Mouse (Mus musculus) lung, postnatal 0 days (tissue): ENCODE results near the gene Sept3. TPM values are rescaled to one million over a fixed set of nuclear protein-coding genes. Genes with fewer than 3 reads are reported as not detected.
A peak's percentile ranks its signal among the peaks of the same experiment; 100 is the strongest.

Experiments used
- ATAC-seq: fragments of 200-750 bp; cut with Nextera tagmentation; 2 replicates; pipeline ENCODE4 v1.8.0; 2017; ENCODE audit warnings: moderate library complexity
- DNase-seq: peaks from one replicate; pipeline ENCODE4 v3.0.0-alpha.2; 2016; ENCODE audit warnings: low spot score
- H3K27ac ChIP-seq: fragments of 300-500 bp; sonication (generic); 2 replicates; pipeline ENCODE4 v1.5.1; 2014; ENCODE audit warnings: antibody characterized with exemption, mild to moderate bottlenecking, low read length, mixed read lengths
- H3K27me3 ChIP-seq: fragments of 300-500 bp; sonication (generic); replicated peaks from 2 replicates; pipeline ENCODE4 v1.6.1; 2014; ENCODE audit warnings: low read length, mixed read lengths; ENCODE audit not compliant: insufficient read depth
- H3K36me3 ChIP-seq: fragments of 300-500 bp; sonication (generic); 2 replicates; pipeline ENCODE4 v1.6.1; 2014; ENCODE audit warnings: low read length, mixed read lengths; ENCODE audit not compliant: insufficient read depth
- H3K4me1 ChIP-seq: fragments of 300-500 bp; sonication (generic); 2 replicates; pipeline ENCODE4 v1.6.1; 2014; ENCODE audit warnings: antibody characterized with exemption, low read depth, low read length, mixed read lengths; ENCODE audit not compliant: insufficient read depth
- H3K4me2 ChIP-seq: fragments of 300-500 bp; sonication (generic); replicated peaks from 2 replicates; pipeline ENCODE4 v1.6.1; 2014; ENCODE audit warnings: low read depth, mild to moderate bottlenecking, low read length, moderate library complexity, mixed read lengths
- H3K4me3 ChIP-seq: fragments of 300-500 bp; sonication (generic); 2 replicates; pipeline ENCODE4 v1.5.1; 2014; ENCODE audit warnings: low read depth, low read length
- H3K9ac ChIP-seq: fragments of 300-500 bp; sonication (generic); replicated peaks from 2 replicates; pipeline ENCODE4 v1.6.1; 2014; ENCODE audit warnings: low read depth, mild to moderate bottlenecking
- H3K9me3 ChIP-seq: fragments of 300-500 bp; sonication (generic); 2 replicates; pipeline ENCODE4 v1.6.1; 2016; ENCODE audit warnings: low read length, mixed read lengths
- CTCF ChIP-seq: IDR thresholded peaks from 2 replicates; pipeline ENCODE4 v1.5.1; 2016; ENCODE audit warnings: antibody characterized with exemption, mild to moderate bottlenecking
- EP300 ChIP-seq: IDR thresholded peaks from 2 replicates; pipeline ENCODE4 v1.6.1; 2016; ENCODE audit warnings: antibody characterized with exemption, mild to moderate bottlenecking, control low read depth
- WGBS: fragments of 180-500 bp; shearing (Covaris S2); extraction: QIAGEN DNeasy Blood & Tissue Kit; methylation state at CpG from one replicate; pipeline ENCODE4 v1.1.7; 2014; 5-methylcytosine and 5-hydroxymethylcytosine counted together
- polyA plus RNA-seq: library from polyadenylated mRNA; unstranded; fragments of >200 nt; fragmentation: Nextera tagmentation; extraction: Ambion mirVana; gene quantifications from 2 replicates; pipeline ENCODE4 v1.2.1, GENCODE M21; 2015

Sept3 gene
- polyA plus RNA-seq, 1 experiment from 2014 or later = 0.26 TPM

DNA sequence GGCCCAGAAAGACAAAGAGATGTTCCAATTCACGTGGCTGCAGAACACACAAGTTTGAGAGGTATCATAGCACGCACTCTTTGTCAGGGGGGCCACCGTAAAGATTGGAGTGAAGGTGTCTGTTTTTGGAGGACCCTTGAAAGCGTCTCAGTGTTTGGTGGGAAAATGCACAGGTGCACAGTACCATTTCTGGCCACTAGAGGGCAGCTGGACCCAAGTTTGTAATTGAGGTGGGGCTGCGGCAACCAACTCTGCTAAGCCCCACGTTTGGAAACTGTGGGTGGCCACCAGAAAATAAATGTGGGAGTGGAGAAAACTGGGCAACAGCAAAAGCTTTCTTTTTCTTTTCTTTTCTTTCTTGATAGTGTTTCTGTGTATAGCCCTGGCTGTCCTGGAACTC lies 8.3 kb upstream of the Sept3 start:
- Histone ChIP-seq H3K9ac (no peak overlapping the region), H3K4me3 (no peak overlapping the region), H3K36me3 (no peaks in the 10 kb centered on the region), H3K4me2 (no peak overlapping the region), H3K9me3 (no peaks in the 10 kb centered on the region), H3K27me3 (no peaks in the 10 kb centered on the region), H3K4me1 (no peaks in the 10 kb centered on the region), H3K27ac (no peak overlapping the region)
- TF ChIP-seq CTCF (peak; percentile 93), EP300 (no peak)
- DNase-seq (peak; percentile 44), ATAC-seq (no peak)
- WGBS = 9% methylated on average over 6 of the region's 6 CpGs

DNA sequence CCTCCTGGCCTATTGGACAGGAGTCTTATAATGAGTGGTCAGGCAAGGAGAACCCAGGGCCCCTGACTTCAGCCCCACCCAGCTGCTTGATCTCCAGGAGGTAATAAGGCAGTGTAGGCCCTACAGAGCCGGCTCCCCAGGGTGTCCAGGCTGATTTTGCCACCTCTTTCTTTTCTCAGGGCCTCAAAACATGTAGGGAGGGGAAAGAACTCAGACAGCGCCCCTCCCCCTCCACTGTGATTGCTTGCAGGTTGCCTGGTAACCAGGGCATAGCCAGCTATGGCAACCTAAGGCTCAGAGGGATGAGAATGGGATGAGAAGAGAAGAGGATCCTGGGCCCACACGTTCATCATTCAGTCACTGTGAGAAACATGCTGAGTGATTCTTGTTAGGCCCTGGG lies 6.5 kb upstream of the Sept3 start:
- no peaks in the 10 kb centered on the region for H3K9me3 ChIP-seq
- 21% methylated on average over 3 of the region's 3 CpGs for WGBS
- no peak for DNase-seq
- no peaks in the 10 kb centered on the region for H3K4me1 ChIP-seq
- H3K27ac ChIP-seq = no peak overlapping the region
- no peak overlapping the region for H3K9ac ChIP-seq
- H3K4me3 ChIP-seq = no peak overlapping the region
- H3K4me2 ChIP-seq = no peak overlapping the region
- no peaks in the 10 kb centered on the region for H3K27me3 ChIP-seq
- TF ChIP-seq CTCF = no peak
- TF ChIP-seq EP300 = no peak
- no peaks in the 10 kb centered on the region for H3K36me3 ChIP-seq
- no peak for ATAC-seq

DNA sequence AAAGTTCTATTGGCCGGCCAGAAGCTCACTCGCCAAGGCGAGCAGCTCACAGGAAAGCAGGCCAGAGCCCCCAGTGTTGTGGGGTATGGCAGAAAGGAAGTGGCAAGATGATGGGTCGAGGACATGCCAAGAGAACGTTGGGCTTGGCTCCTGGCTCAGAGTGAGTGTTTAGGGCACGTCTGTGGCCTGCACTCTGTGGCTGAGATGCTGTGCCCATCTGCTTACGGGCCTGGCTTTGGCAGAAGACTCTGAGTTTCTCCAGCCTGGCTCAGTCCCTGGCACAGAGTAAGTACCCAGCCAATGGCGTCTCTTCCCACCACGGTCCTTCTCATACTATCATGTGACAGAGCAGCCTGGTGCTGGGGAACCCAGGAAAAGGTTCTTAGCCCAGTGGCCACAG lies 5.9 kb upstream of the Sept3 start:
- no peak overlapping the region for H3K27ac ChIP-seq
- peaks cover 5% of the 10 kb centered on the region for H3K27me3 ChIP-seq
- 73% methylated on average over 9 of the region's 9 CpGs for WGBS
- H3K4me2 ChIP-seq = no peak overlapping the region
- no peaks in the 10 kb centered on the region for H3K9me3 ChIP-seq
- no peak overlapping the region for H3K4me3 ChIP-seq
- TF ChIP-seq CTCF (no peak), EP300 (no peak)
- H3K9ac ChIP-seq = no peak overlapping the region
- ATAC-seq = no peak
- DNase-seq = no peak
- H3K4me1 ChIP-seq = no peaks in the 10 kb centered on the region
- H3K36me3 ChIP-seq = no peaks in the 10 kb centered on the region

DNA sequence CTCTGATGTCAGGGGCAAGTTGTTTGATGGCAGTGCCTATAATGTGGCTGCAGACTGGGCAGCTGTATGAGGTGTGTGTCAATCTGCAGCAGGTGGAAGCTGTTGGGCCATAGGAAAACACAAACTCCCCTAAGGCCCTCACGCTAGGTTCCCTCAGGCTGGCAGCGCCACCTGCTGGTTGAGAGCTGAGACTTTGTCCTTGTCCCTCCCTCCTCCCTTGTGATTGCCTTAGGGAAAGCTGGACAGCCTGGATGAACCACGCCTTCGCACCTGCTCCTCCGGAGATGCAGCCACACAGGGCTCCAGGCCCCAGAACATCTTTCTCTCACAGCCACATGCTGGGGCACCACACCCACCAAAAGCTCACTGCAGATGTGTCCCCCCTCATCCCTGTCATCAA lies 3.5 kb upstream of the Sept3 start:
- no peak overlapping the region for H3K4me3 ChIP-seq
- H3K9me3 ChIP-seq = no peaks in the 10 kb centered on the region
- ATAC-seq = peak; percentile 21; the same call in 1 of the 2 replicates
- H3K27ac ChIP-seq = no peak overlapping the region
- no peak for TF ChIP-seq EP300
- TF ChIP-seq CTCF = peak; percentile 94
- 0 out of 2 replicates have a peak, but pooled peaks cover 4% of the 10 kb centered on the region for H3K4me1 ChIP-seq
- peak; percentile 83 for DNase-seq
- H3K36me3 ChIP-seq = no peaks in the 10 kb centered on the region
- 5% methylated on average over 5 of the region's 5 CpGs for WGBS
- H3K4me2 ChIP-seq = no peak overlapping the region
- peaks cover 28% of the 10 kb centered on the region for H3K27me3 ChIP-seq
- no peak overlapping the region for H3K9ac ChIP-seq

DNA sequence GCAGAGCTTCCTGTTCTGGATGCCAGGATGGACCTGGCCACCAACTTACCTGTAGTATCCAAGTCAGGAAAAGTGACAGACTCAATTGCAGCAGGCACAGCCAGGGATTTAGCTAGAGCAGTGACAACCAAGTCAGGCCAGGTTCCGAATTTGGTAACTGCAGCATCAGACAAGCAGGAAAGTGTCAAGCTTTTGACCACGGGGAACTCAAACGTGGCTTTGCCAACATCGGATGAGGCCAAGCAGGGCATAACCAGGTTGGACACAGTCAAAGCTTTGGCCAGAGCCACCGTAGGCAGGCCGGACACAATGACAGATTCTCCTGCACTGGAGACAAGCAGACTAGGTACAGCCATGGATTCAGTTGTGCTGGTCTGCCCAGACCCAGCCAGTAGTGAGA lies 2.4 kb upstream of the Sept3 start:
- H3K9me3 ChIP-seq = no peaks in the 10 kb centered on the region
- H3K27me3 ChIP-seq = peaks cover 30% of the 10 kb centered on the region
- no peak overlapping the region for H3K27ac ChIP-seq
- 80% methylated on average over 6 of the region's 6 CpGs for WGBS
- H3K9ac ChIP-seq = no peak overlapping the region
- H3K36me3 ChIP-seq = no peaks in the 10 kb centered on the region
- ATAC-seq = no peak
- no peak for DNase-seq
- H3K4me3 ChIP-seq = no peak overlapping the region
- H3K4me1 ChIP-seq = 0 out of 2 replicates have a peak, but pooled peaks cover 4% of the 10 kb centered on the region
- TF ChIP-seq CTCF (no peak), EP300 (no peak)
- no peak overlapping the region for H3K4me2 ChIP-seq

DNA sequence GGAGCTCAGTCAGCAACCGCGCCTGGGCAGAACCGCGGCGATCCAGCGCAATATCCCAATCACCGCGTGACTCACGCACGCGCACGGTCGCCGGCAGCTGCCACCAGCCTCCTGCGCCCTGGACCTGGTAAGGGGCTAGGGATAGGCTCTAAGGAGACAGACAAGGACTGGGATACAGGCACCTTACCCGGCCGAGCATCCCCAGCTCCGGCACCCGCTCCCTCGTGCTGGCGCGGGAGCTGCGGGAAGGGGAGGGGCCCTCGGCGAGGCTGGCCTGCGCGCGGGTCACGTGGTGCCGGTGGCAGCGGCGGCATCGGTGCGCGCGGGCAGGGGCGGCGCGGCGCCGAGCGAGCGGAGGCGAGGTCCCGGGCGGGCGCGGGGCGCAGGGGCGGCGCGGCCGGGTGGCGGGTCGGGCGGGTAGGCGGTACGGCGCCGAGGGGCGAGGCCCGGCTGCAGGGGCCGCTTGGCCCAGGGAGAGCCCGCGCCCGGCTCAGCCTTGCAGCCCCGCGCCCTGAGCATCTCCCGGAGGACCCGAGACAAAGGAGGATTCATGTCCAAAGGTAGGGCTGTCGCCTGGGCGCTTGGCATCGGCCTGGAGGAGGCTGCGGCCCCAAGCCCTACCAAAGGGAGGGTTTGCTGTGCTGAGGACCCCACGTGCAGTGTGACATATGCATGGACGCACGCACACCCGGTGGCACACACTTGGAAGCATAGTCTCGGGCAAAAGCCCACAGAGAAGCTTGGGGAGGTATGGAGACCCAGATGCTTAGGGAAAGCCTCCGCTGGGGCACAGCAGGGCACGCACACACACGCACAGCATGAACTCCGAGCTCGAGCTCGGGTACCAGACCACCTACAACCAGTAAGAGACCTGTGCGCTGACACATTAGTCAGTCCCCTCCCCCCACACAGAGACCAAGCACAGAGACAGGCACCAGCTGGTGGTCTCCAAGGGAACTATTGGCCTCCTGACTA lies 521 bp downstream of the Sept3 start:
- H3K4me3 ChIP-seq = peak overlapping the region; percentile 44
- no peak for DNase-seq

More for the DNA sequence above, 521 bp downstream of the Sept3 start:
- WGBS = under 1% methylated on average over 64 of the region's 86 CpGs
- no peak overlapping the region for H3K9ac ChIP-seq
- H3K27ac ChIP-seq = no peak overlapping the region
- peaks cover 30% of the 10 kb centered on the region for H3K27me3 ChIP-seq
- ATAC-seq = 0 out of 2 replicates have a peak, but pooled peaks have one; percentile 28
- 0 out of 2 replicates have a peak, but pooled peaks cover 4% of the 10 kb centered on the region for H3K4me1 ChIP-seq
- TF ChIP-seq CTCF (no peak), EP300 (no peak)
- H3K4me2 ChIP-seq = peak overlapping the region; percentile 81
- H3K9me3 ChIP-seq = no peaks in the 10 kb centered on the region
- no peaks in the 10 kb centered on the region for H3K36me3 ChIP-seq
